Mouse (Mus musculus) heart, adult 11 months (tissue): ENCODE measurements around the gene Pou3f3.

ENCODE experiments used
- DNase-seq: peaks from one replicate; pipeline ENCODE4 v3.0.0; 2022

Pou3f3 gene

GRCm38 (mm10) chr1:42710995-42711394 lies 15.4 kb downstream of the Pou3f3 start:
- peak; percentile 41 for DNase-seq

DNA sequence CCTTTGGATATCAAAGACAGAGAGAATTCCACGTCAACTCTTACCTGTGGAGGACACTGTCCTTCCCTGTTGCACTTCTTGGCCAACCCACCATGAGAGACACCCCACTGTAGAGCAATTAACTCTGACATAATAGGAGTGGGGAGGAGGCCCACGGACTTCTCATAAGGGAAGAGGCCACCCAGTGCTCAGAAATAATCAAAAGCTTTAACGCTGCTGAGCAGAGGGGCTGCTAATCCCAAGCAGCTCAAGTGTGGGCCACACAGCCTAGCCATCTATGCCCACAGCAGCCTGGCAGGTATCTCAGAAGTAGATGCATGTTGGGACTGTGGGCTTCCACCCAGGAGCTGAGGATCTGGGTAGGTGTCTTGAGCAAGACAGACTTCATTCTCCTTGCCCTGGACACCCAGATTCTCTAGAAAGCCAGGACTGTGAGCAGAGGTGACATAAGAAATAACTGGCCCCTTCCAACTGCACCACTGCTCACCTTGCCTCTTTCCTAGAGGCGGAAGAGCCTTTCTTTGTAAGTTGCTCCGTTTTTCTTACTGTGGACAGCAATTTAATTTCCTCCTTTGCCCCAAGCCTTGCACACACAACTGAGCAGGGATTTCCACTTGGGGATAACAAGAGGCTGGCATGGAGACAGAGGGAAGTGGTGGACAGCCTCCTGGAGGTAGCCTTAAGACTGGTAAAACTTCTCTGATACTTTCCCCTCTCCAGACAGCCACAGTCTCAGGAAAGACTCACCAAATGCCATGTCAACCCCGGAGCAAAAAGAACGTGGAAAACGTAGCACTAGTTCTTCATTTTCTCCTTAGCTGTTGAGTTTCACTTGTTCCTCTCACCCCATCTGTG lies 16.1 kb downstream of the Pou3f3 start:
- DNase-seq = peak; percentile 73

- no peak for DNase-seq
Measured at GRCm38 (mm10) chr1:42712311-42712690, 16.7 kb downstream of the Pou3f3 start.

- DNase-seq = peak; percentile 87
Measured at GRCm38 (mm10) chr1:42713104-42713932, 17.8 kb downstream of the Pou3f3 start.

DNA sequence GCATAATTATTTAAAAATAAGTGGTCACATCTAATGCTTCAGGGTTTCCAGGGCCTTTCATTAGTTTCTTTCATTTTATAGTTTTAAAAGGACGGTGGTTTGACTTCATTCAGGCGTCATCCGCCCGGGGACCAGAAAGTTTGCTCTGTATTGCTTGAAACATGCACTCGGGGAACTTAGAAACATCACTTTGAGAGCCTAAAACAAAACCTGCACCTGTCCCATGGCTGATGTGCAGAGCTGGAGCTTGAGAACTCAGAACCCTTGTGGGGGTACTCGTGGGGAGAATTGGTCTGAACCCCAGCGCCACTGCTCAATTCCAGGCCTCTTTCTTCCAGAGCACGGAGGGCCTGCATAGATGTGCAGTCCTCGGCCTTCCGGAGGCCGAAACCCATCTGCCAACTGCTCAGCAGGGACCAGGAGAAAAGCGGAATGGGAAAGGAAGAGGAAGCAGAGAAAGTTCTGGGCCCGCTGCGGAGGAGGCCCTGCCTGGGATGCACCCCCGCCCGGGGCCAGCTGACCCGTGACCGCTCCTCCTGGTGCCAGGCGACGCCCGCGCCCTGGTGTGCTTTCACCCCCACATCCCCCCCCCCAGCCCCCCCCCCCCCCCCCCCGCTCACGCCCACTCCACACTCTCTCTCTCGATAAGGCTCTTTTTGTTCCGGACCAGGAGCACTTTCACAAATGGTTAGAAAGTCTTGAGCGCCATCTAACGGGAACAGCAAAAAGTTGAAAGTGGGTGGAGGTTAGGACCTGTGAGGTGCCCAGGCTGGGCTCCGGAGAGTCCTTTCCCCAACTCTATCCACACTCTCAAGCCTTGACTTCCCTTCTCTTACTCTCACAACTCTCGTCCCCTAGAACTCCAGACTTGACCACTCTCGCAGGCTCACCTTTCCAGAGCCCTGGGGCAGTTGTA lies 18.7 kb downstream of the Pou3f3 start:
- peak; percentile 92 for DNase-seq

- DNase-seq = peak; percentile 79
Measured at GRCm38 (mm10) chr1:42718549-42718948, 23.0 kb downstream of the Pou3f3 start.

DNA sequence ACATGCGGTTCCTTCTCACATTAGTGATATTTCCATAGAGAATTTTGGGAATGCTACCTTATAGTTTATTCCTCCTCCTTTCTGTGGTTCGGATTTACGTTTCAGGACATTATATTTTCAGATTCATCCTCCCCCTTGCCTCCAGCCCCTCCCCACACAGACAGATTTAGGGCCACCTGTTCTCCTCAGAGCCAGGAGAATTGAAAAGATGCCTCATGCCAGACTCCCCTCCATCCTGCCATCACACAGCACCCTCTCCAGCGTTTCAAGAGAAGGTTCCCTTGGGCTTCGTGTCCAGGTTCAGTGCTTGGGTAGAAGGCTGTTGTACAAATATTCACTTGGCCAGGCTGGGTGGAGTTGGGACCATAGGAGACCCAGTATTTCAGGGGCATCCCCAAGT lies 25.8 kb downstream of the Pou3f3 start:
- peak; percentile 74 for DNase-seq

DNA sequence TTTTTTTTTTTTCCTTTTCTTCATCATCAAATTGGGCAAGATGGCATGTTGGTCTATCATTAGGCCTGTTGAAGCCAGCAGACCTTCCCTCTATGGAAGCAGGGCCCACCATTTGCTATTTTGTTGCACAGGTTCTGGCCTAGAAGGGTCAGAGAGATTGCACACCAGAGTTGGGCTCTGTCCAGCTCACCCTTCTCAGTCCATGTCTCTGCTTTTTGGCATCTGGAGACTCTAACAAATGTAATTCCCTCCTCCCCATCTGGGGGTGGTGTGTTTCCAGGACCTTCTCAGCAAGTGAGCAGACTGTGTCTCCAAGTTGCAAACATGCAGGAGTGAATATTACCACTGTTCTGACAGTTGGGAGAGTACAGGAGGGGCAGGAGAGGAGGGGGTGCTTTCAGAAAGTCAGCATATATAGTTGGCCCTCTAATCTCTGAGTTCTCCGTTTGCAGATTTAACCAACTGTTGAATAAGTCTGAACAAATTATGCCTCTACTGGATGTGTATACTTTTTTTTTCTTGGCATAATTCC lies 28.3 kb downstream of the Pou3f3 start:
- DNase-seq = no peak

GRCm38 (mm10) chr1:42724881-42725280 lies 29.3 kb downstream of the Pou3f3 start:
- DNase-seq = no peak

DNA sequence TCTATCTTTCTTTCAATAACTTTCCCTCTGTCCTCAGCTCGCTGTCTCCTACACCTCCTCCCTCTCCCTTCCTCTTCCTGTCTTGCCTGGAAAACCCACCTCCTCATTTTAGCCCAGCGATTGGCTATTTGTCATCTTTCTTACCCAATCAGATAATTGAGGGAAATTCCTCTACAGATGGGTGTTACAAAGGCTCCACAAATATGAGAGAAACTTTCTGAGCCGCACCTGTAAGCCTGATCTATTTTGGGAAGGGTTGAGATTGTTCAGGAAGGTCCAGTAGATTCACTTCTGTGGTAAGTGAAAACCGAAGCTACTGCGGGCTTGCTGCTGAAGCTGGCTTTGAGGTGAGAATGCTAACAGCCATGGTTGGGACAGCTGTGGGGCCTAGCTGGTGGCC lies 31.6 kb downstream of the Pou3f3 start:
- DNase-seq = peak; percentile 51

GRCm38 (mm10) chr1:42727676-42728075 lies 32.1 kb downstream of the Pou3f3 start:
- DNase-seq = no peak

- no peak for DNase-seq
Measured at GRCm38 (mm10) chr1:42741383-42742241, 46.0 kb downstream of the Pou3f3 start.

- DNase-seq = peak; percentile 61
Measured at GRCm38 (mm10) chr1:42742242-42742560, 46.6 kb downstream of the Pou3f3 start.

- DNase-seq = no peak
Measured at GRCm38 (mm10) chr1:42745047-42745446, 49.5 kb downstream of the Pou3f3 start.

DNA sequence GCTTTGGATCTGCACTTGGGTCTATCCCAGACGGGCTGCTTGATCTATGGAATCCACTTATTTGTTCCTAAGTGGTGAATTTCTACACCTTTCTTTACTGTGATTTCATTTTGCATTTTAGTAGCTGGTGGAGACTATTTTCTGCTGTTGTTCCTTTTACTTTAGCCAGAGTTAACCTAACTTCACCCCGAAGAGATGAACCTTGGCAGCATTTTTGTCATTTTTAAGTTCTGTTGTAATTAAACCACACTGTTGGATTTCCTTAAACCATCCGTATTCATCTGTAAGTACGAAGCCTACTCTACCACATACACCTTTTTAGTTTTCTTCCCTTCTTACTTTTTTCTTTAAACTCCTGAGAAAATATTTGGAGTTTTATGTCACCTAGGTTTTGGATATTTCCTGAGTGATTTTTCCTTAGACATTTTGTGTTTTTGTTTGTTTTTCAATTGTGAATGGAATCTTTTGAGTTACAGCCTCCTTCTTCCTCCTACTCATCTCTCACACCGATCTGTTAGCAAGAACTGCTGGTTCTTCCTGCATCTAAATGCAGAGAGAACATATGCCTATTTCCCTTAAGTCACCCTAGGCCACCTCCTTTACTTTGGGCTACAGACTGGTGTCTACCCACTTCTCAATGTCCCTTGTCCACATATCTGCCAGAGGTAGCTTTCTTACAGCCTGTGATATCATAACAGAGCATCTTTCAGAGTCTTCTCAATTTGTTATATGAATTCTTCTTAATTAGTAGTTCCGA lies 54.1 kb downstream of the Pou3f3 start:
- DNase-seq = no peak
